Mouse (Mus musculus) inflammation-experienced regulatory T-cells (primary cell): ENCODE data around the gene Ankrd26. TPM values are rescaled to one million over a fixed set of nuclear protein-coding genes. Genes with fewer than 3 reads are reported as not detected.

ENCODE experiments used
- polyA plus RNA-seq, 2 experiments: library from polyadenylated mRNA; unstranded; fragments of 100-300 nt; shearing (Covaris generic); gene quantifications; one replicate each; pipeline ENCODE4 v1.2.1; 2017

Ankrd26 gene
- 10 to 100 TPM; 11.6 to 15.2 TPM for polyA plus RNA-seq

GRCm38 (mm10) chr6:118561745-118562609 is at the start of gene Ankrd26:
TSS of gene Ankrd26 (minus strand) at chr6:118562226.

DNA sequence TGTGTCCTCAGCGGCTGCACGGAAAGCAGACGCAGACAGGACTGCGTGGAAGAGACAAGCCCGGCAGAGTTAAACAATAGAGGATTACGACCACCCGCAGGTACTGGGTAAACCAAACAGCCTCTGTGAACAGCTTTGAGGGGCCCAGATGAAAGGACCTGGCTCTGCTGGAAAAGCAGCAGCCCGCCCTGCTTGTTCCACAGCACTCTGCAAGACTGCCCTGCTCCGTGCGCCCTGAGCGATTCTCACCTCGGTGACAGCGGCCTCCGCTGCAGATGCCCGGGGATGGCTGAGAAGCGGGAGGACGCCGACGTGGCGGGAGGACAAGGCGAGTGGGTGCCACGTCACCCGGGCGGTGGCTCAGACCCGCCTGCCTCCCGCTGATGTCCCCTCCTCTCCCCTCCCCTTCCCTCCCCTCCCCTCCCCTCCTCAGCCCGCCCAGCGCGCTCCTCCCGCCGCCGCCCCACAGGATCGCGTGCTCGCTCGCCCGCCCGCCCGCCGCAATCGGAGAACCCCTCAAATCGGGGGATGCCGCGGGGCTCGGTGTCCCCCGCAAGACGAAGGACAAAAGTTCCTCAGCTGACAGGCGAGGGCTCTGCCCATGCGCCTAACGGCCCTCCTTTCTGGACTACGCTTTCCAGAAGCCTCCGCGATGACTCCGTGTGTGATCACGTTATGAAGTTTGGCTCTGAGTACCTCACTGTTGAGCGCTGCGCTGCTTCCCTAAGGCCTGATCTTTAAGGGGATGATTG is 82.9 kb downstream of the Ankrd26 start, which contains the start of gene Zfp9:
Zfp9 (minus strand) TSS at position 364 of the 752 bp plus-strand sequence.

DNA sequence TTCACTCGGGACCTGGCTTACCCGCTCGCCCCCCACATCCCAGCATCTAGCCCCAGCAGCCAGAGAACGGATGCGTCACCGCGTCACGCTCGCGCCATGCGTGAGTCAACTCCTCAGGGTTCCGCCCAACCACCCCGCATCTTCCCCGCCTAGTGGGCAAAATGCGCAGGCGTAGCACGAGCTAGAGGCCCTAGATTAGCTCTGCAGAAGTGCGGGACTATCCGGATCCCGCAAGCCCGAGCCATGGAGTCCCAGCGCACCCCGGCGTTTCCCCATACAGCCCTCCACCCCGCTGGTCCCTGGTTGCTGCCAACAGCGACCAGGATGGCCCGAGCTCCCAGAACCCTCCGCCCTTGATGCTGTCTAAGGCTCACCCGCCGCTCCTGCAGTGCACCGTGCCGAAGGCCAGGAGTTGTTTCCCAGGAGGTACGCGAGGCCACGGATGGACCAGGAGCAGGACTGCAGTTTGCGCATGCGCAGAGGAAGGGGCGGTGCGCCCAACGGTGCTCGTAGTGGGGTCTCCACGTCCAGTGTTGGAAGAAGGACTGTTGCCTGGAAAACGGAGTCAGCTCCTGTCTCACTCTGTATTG is 106.9 kb downstream of the Ankrd26 start, which contains the start of gene Zfp248:
Zfp248 (minus strand) TSS at position 487 of the 590 bp plus-strand sequence.

Other genes starting within 250 kb of the Ankrd26 start
- 10 to 100 TPM; 49.0 to 49.6 TPM for gene Bms1, start 142.8 kb downstream of the Ankrd26 start, polyA plus RNA-seq
- gene Zfp248, start 106.7 kb downstream of the Ankrd26 start, polyA plus RNA-seq = 1 to 10 TPM; 4.7 to 9.7 TPM
- 1 to 10 TPM in 1 of 2 experiments, under 1 TPM in 1; 0.13 to 1.0 TPM for gene Zfp9, start 82.9 kb downstream of the Ankrd26 start, polyA plus RNA-seq